Comparison of ENCODE assay signal across 14 mouse cellular contexts in the genomic region with DNA sequence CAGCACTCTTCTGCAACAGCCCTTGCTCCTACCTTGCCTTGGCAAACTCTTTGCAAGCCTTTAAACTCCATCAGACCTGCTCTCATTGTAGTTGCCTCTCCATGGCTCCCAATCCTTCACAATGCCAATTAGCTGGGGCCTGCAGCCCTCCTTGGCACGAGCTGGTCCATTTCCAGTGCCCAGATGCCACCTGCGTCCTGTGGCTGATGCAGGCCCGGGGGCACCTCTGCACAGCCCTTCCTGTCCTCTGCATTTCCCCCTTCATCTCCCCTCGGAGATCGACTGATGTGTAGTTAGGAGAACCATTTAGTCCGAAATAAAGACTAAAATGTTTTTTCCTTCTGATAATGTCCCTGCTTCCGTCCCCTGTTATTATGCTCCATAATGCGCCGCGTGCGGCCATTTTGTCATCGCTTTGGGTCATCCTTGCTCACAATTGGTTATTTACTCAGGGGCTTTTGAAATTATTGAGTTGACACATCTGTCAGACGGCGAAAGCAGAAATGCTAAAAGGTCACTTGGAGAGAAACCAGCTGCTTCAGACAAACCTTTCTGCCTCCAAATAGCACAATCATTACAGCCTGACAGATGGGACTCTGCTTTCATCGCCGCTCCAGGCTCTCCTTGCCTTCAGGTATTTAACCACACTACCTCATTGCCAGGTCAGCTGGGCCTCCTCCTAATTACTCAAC.
DNase-seq lines count a peak whose midpoint lies in the region; ATAC-seq lines count a peak whose summit lies in the region.
"Had no signal": no experiment of that assay in that cellular context is flagged by ENCODE, and none has a peak within 500 bp of the region (broad histone marks: within the 10 kb centered on the region; RNA-seq: fewer than 3 reads in every experiment).

No protein-coding gene starts in this region.

- H3K4me3 ChIP-seq in forebrain, embryonic 13.5 days, result no peak overlapping the region
- H3K4me3 ChIP-seq in forebrain, embryonic 11.5 days (ENCODE audit: low read depth, low read length), result no peak overlapping the region
- H3K4me3 ChIP-seq in neural tube, embryonic 11.5 days (ENCODE audit: low read depth, low read length), result no peak overlapping the region
- H3K4me3 ChIP-seq in midbrain, embryonic 12.5 days, result no peak overlapping the region
- H3K4me3 ChIP-seq in heart, embryonic 10.5 days, result no peak overlapping the region
- H3K4me3 ChIP-seq: heart, embryonic 15.5 days; limb, embryonic 12.5 days had no signal

- no peaks in the 10 kb centered on the region for H3K9me3 ChIP-seq in forebrain, embryonic 13.5 days (replicated peaks)
- H3K9me3 ChIP-seq in forebrain, embryonic 11.5 days (ENCODE audit: control insufficient read depth, low read length), result no peaks in the 10 kb centered on the region
- no peaks in the 10 kb centered on the region for H3K9me3 ChIP-seq in neural tube, embryonic 11.5 days (ENCODE audit: control insufficient read depth, low read length)
- H3K9me3 ChIP-seq in midbrain, embryonic 12.5 days, result no peaks in the 10 kb centered on the region
- H3K9me3 ChIP-seq in heart, embryonic 10.5 days, result no peaks in the 10 kb centered on the region
- H3K9me3 ChIP-seq: heart, embryonic 15.5 days; limb, embryonic 12.5 days had no signal

- H3K27me3 ChIP-seq in forebrain, embryonic 13.5 days, result no peaks in the 10 kb centered on the region
- H3K27me3 ChIP-seq in forebrain, embryonic 11.5 days (ENCODE audit: control insufficient read depth, insufficient read depth, low read length), result no peaks in the 10 kb centered on the region
- H3K27me3 ChIP-seq in neural tube, embryonic 11.5 days (ENCODE audit: control insufficient read depth, insufficient read depth, low read length), result no peaks in the 10 kb centered on the region
- no peaks in the 10 kb centered on the region for H3K27me3 ChIP-seq in midbrain, embryonic 12.5 days
- no peaks in the 10 kb centered on the region for H3K27me3 ChIP-seq in heart, embryonic 10.5 days (ENCODE audit: insufficient read depth, poor library complexity, severe bottlenecking)
- H3K27me3 ChIP-seq: heart, embryonic 15.5 days; limb, embryonic 12.5 days had no signal

- peaks cover 21% of the 10 kb centered on the region for H3K4me1 ChIP-seq in forebrain, embryonic 13.5 days
- H3K4me1 ChIP-seq in forebrain, embryonic 11.5 days (replicated peaks; ENCODE audit: control insufficient read depth, insufficient read depth, low read length), result no peaks in the 10 kb centered on the region
- H3K4me1 ChIP-seq in neural tube, embryonic 11.5 days (ENCODE audit: control insufficient read depth, insufficient read depth, low read length), result no peaks in the 10 kb centered on the region
- H3K4me1 ChIP-seq in midbrain, embryonic 12.5 days, result 0 out of 2 replicates have a peak, but pooled peaks cover 7% of the 10 kb centered on the region
- no peaks in the 10 kb centered on the region for H3K4me1 ChIP-seq in heart, embryonic 10.5 days
- H3K4me1 ChIP-seq: heart, embryonic 15.5 days had no signal

- no peaks in the 10 kb centered on the region for H3K36me3 ChIP-seq in forebrain, embryonic 13.5 days (ENCODE audit: poor library complexity, severe bottlenecking)
- no peaks in the 10 kb centered on the region for H3K36me3 ChIP-seq in forebrain, embryonic 11.5 days (ENCODE audit: control insufficient read depth, insufficient read depth, low read length)
- no peaks in the 10 kb centered on the region for H3K36me3 ChIP-seq in neural tube, embryonic 11.5 days (ENCODE audit: control insufficient read depth, insufficient read depth, low read length)
- no peaks in the 10 kb centered on the region for H3K36me3 ChIP-seq in midbrain, embryonic 12.5 days
- H3K36me3 ChIP-seq in heart, embryonic 10.5 days, result no peaks in the 10 kb centered on the region
- H3K36me3 ChIP-seq: heart, embryonic 15.5 days; limb, embryonic 12.5 days had no signal

- no peak for DNase-seq in forebrain, embryonic 11.5 days (ENCODE audit: low spot score)
- peak; percentile 24 for DNase-seq in neural tube, embryonic 11.5 days (ENCODE audit: low spot score)
- DNase-seq in neural tube, embryonic 10.5 days (ENCODE audit: extremely low spot score, low spot score), result no peak
- DNase-seq in heart, embryonic 10.5 days (ENCODE audit: low spot score), result no peak
- DNase-seq in right cerebral cortex, adult 18-20 months, result no peak
- DNase-seq: gastrocnemius, postnatal 10 days; kidney, adult 11 months; lung, adult 18-20 months; thymus, postnatal 14 days had no signal

- peak; percentile 37; the same call in 1 of the 2 replicates for ATAC-seq in forebrain, embryonic 13.5 days
- no peak; the same call in 1 of the 2 replicates for ATAC-seq in forebrain, embryonic 11.5 days (replicated peaks; ENCODE audit: low FRiP score)
- ATAC-seq in neural tube, embryonic 11.5 days (ENCODE audit: insufficient read depth, low FRiP score, low TSS enrichment), result no peak
- peak; percentile 70 for ATAC-seq in midbrain, embryonic 12.5 days (ENCODE audit: low FRiP score, low read depth)
- ATAC-seq in granulocyte monocyte progenitor cell, adult 5-6 weeks (replicated peaks; ENCODE audit: poor library complexity, severe bottlenecking), result no peak

- no peak overlapping the region for H3K27ac ChIP-seq in forebrain, embryonic 13.5 days
- no peak overlapping the region for H3K27ac ChIP-seq in forebrain, embryonic 11.5 days (ENCODE audit: low read depth, low read length)
- H3K27ac ChIP-seq in neural tube, embryonic 11.5 days (ENCODE audit: low read depth, low read length), result 0 out of 2 replicates have a peak overlapping the region, but pooled peaks have one; percentile 15
- H3K27ac ChIP-seq in midbrain, embryonic 12.5 days (replicated peaks), result peak overlapping the region; percentile 58; the same call in 1 of the 2 replicates
- no peak overlapping the region for H3K27ac ChIP-seq in heart, embryonic 10.5 days
- H3K27ac ChIP-seq: heart, embryonic 15.5 days; limb, embryonic 12.5 days had no signal

- H3K4me2 ChIP-seq in forebrain, embryonic 13.5 days, result no peak overlapping the region
- H3K4me2 ChIP-seq in forebrain, embryonic 11.5 days (ENCODE audit: low read depth, low read length, severe bottlenecking), result no peak overlapping the region
- H3K4me2 ChIP-seq in neural tube, embryonic 11.5 days (ENCODE audit: low read depth), result no peak overlapping the region
- H3K4me2 ChIP-seq in midbrain, embryonic 12.5 days (replicated peaks), result no peak overlapping the region
- H3K4me2 ChIP-seq: heart, embryonic 15.5 days; limb, embryonic 12.5 days had no signal

- WGBS in forebrain, embryonic 13.5 days, result 71% methylated on average over 16 of the region's 16 CpGs
- WGBS in forebrain, embryonic 11.5 days, result 80% methylated on average over 16 of the region's 16 CpGs
- 82% methylated on average over 16 of the region's 16 CpGs for WGBS in neural tube, embryonic 11.5 days
- 76% methylated on average over 16 of the region's 16 CpGs for WGBS in midbrain, embryonic 12.5 days
- WGBS in heart, embryonic 10.5 days, result 79% methylated on average over 16 of the region's 16 CpGs

- no peak overlapping the region for H3K9ac ChIP-seq in forebrain, embryonic 13.5 days
- no peak overlapping the region for H3K9ac ChIP-seq in forebrain, embryonic 11.5 days (ENCODE audit: low read length)
- no peak overlapping the region for H3K9ac ChIP-seq in neural tube, embryonic 11.5 days (ENCODE audit: low read length)
- no peak overlapping the region for H3K9ac ChIP-seq in midbrain, embryonic 12.5 days (replicated peaks)
- H3K9ac ChIP-seq: heart, embryonic 15.5 days; limb, embryonic 12.5 days had no signal

Comparison
In these comparisons a context has a peak if more than half of its experiments do, and no peak if none do; other contexts are left out.
1. ATAC-seq: peak in forebrain, embryonic 13.5 days (single experiment) and midbrain, embryonic 12.5 days (single experiment); none in forebrain, embryonic 11.5 days (single experiment), neural tube, embryonic 11.5 days (single experiment) and granulocyte monocyte progenitor cell, adult 5-6 weeks (single experiment).
2. H3K27ac ChIP-seq: peak in neural tube, embryonic 11.5 days (single experiment) and midbrain, embryonic 12.5 days (single experiment); none in forebrain, embryonic 13.5 days (single experiment), forebrain, embryonic 11.5 days (single experiment) and heart, embryonic 10.5 days (single experiment).